Mouse (Mus musculus) macrophage (primary cell): Measurements from ENCODE around the gene Nfam1. TPM values are rescaled to one million over a fixed set of nuclear protein-coding genes. Genes with fewer than 3 reads are reported as not detected.
"Not testable (repeated sequence)": the region's sequence is repeated elsewhere in the genome, so short reads cannot be mapped to it uniquely, and the experiment has no call there.

Experiments
- H3K27ac ChIP-seq: fragments of 350-480 bp; formaldehyde crosslinking; 2 replicates; pipeline ENCODE4 v1.9.0; 2021
- H3K36me3 ChIP-seq: fragments of 350-480 bp; formaldehyde crosslinking; 2 replicates; pipeline ENCODE4 v1.9.0; 2021; ENCODE audit errors: inconsistent target
- H3K4me3 ChIP-seq: fragments of 350-480 bp; formaldehyde crosslinking; 2 replicates; pipeline ENCODE4 v1.9.0; 2021; ENCODE audit errors: inconsistent target
- H3K79me2 ChIP-seq: fragments of 350-480 bp; formaldehyde crosslinking; 2 replicates; pipeline ENCODE4 v1.9.0; 2021; ENCODE audit errors: inconsistent target
- WGBS: methylation state at CpG from one replicate; pipeline ENCODE4 v1.1.7; 2026; ENCODE audit warnings: inconsistent platforms; ENCODE audit not compliant: missing documents; 5-methylcytosine and 5-hydroxymethylcytosine counted together
- polyA plus RNA-seq: library from polyadenylated mRNA; stranded (reverse); fragments of 250-400 nt; gene quantifications from 3 replicates; pipeline ENCODE4 v1.2.4, GENCODE M21; 2018; ENCODE audit warnings: inconsistent platforms
- total RNA-seq, 78 experiments: library from RNA; depleted of rRNA; stranded (reverse); fragments of 250-400 nt; gene quantifications; 1 replicate in 9 of 78; 2 replicates in 24 of 78; 3 replicates in 43 of 78; 4 replicates in 2 of 78; pipeline ENCODE4 v1.2.4; 2018; ENCODE audit warnings: inconsistent platforms in 56 of 78

Nfam1 gene
- total RNA-seq (2018; cell fraction: chromatin; rRNA removed): 10 to 100 TPM in 20 of 26 experiments, 1 to 10 TPM in 6; 4.5 to 70.6 (median 39.8) TPM
- total RNA-seq (2018; cell fraction: cytosol; rRNA removed): 10 to 100 TPM; 33.2 to 95.9 (median 60.8) TPM
- 100 to 1,000 TPM in 2 of 26 experiments, 10 to 100 TPM in 24; 11.9 to 109 (median 63.4) TPM for total RNA-seq (2018; cell fraction: nucleus; rRNA removed)
- polyA plus RNA-seq: 46.2 to 91.4 TPM (median 57.7 TPM) in 3 replicates

- Histone ChIP-seq H3K36me3 (peaks cover 5% of the 10 kb centered on the region; the same call in 1 of the 2 replicates), H3K4me3 (peak within 1 kb of the TSS; percentile 85), H3K79me2 (peaks cover 77% of the 10 kb centered on the region), H3K27ac (peak within 1 kb of the TSS; percentile 95)
- WGBS: 1% methylated on average over 17 of the region's 17 CpGs
Measured at GRCm38 (mm10) chr15:83032981-83033541, at the start of gene Nfam1. TSS of gene Nfam1 (minus strand) at chr15:83033306.

- Histone ChIP-seq H3K27ac (no peak overlapping the region), H3K36me3 (no peaks in the 10 kb centered on the region), H3K4me3 (no peak overlapping the region), H3K79me2 (no peaks in the 10 kb centered on the region)
- under 1% methylated on average over 27 of the region's 27 CpGs for WGBS
Measured at GRCm38 (mm10) chr15:83075607-83076525, 42.8 kb upstream of the Nfam1 start.

- Histone ChIP-seq H3K4me3 (no peak overlapping the region), H3K79me2 (no peaks in the 10 kb centered on the region), H3K36me3 (no peaks in the 10 kb centered on the region), H3K27ac (no peak overlapping the region)
- WGBS: 53% methylated on average over 4 of the region's 4 CpGs
Measured at GRCm38 (mm10) chr15:83074179-83074578, 41.1 kb upstream of the Nfam1 start.

- Histone ChIP-seq H3K4me3 (no peak overlapping the region), H3K36me3 (no peaks in the 10 kb centered on the region), H3K79me2 (no peaks in the 10 kb centered on the region), H3K27ac (no peak overlapping the region)
- 83% methylated on average over 5 of the region's 5 CpGs for WGBS
Measured at GRCm38 (mm10) chr15:83071752-83072151, 38.6 kb upstream of the Nfam1 start.

GRCm38 (mm10) chr15:83070942-83071341, 37.8 kb upstream of the Nfam1 start:
- Histone ChIP-seq H3K36me3 (no peaks in the 10 kb centered on the region), H3K4me3 (no peak overlapping the region), H3K27ac (no peak overlapping the region), H3K79me2 (no peaks in the 10 kb centered on the region)
- 96% methylated on average over 3 of the region's 3 CpGs for WGBS

GRCm38 (mm10) chr15:83068270-83068669, 35.2 kb upstream of the Nfam1 start:
- H3K4me3 ChIP-seq: no peak overlapping the region
- 94% methylated on average over 5 of the region's 5 CpGs for WGBS
- no peaks in the 10 kb centered on the region for H3K36me3 ChIP-seq
- H3K27ac ChIP-seq: no peak overlapping the region
- no peaks in the 10 kb centered on the region for H3K79me2 ChIP-seq

- H3K36me3 ChIP-seq: no peaks in the 10 kb centered on the region
- H3K79me2 ChIP-seq: no peaks in the 10 kb centered on the region
- H3K4me3 ChIP-seq: no peak overlapping the region
- WGBS: 46% methylated on average over 4 of the region's 4 CpGs
- H3K27ac ChIP-seq: no peak overlapping the region
Measured at GRCm38 (mm10) chr15:83065543-83065942, 32.4 kb upstream of the Nfam1 start.

GRCm38 (mm10) chr15:83062582-83062981, 29.5 kb upstream of the Nfam1 start:
- H3K36me3 ChIP-seq, H3K79me2 ChIP-seq, H3K27ac ChIP-seq, H3K4me3 ChIP-seq: not testable (repeated sequence)
- 94% methylated on average over 2 of the region's 2 CpGs for WGBS

- Histone ChIP-seq H3K27ac (no peak overlapping the region), H3K4me3 (no peak overlapping the region), H3K36me3 (no peaks in the 10 kb centered on the region), H3K79me2 (no peaks in the 10 kb centered on the region)
- WGBS: 35% methylated on average over 5 of the region's 5 CpGs
Measured at GRCm38 (mm10) chr15:83061689-83062088, 28.6 kb upstream of the Nfam1 start.

GRCm38 (mm10) chr15:83059233-83059660, 26.1 kb upstream of the Nfam1 start:
- 62% methylated on average over 5 of the region's 5 CpGs for WGBS
- Histone ChIP-seq H3K4me3 (no peak overlapping the region), H3K36me3 (no peaks in the 10 kb centered on the region), H3K27ac (no peak overlapping the region), H3K79me2 (no peaks in the 10 kb centered on the region)

- H3K36me3 ChIP-seq: no peaks in the 10 kb centered on the region
- H3K27ac ChIP-seq: no peak overlapping the region
- 84% methylated on average over 8 of the region's 8 CpGs for WGBS
- H3K4me3 ChIP-seq: no peak overlapping the region
- no peaks in the 10 kb centered on the region for H3K79me2 ChIP-seq
Measured at GRCm38 (mm10) chr15:83057533-83057932, 24.4 kb upstream of the Nfam1 start.

GRCm38 (mm10) chr15:83056378-83057083, 23.4 kb upstream of the Nfam1 start:
- Histone ChIP-seq H3K27ac (no peak overlapping the region), H3K4me3 (no peak overlapping the region), H3K79me2 (no peaks in the 10 kb centered on the region), H3K36me3 (no peaks in the 10 kb centered on the region)
- 3% methylated on average over 29 of the region's 29 CpGs for WGBS

GRCm38 (mm10) chr15:83055569-83055968, 22.5 kb upstream of the Nfam1 start:
- Histone ChIP-seq H3K27ac (no peak overlapping the region), H3K79me2 (no peaks in the 10 kb centered on the region), H3K36me3 (no peaks in the 10 kb centered on the region), H3K4me3 (no peak overlapping the region)
- WGBS: 56% methylated on average over 5 of the region's 5 CpGs

- Histone ChIP-seq H3K4me3 (no peak overlapping the region), H3K27ac (no peak overlapping the region), H3K36me3 (no peaks in the 10 kb centered on the region), H3K79me2 (no peaks in the 10 kb centered on the region)
- 80% methylated on average over 11 of the region's 11 CpGs for WGBS
Measured at GRCm38 (mm10) chr15:83053261-83053660, 20.2 kb upstream of the Nfam1 start.
